Mouse (Mus musculus) adrenal gland, adult 18-20 months (tissue): ENCODE data around the gene S100a8. TPM values are rescaled to one million over a fixed set of nuclear protein-coding genes. Genes with fewer than 3 reads are reported as not detected.

Experiments
- DNase-seq, 2 experiments: peaks; one replicate each; pipeline ENCODE4 v3.0.0; 2021 to 2022; ENCODE audit warnings: low spot score in 2 of 2
- total RNA-seq, 2 experiments: library from RNA; stranded (reverse); gene quantifications; 1 replicate in 1 of 2; 2 replicates in 1 of 2; pipeline ENCODE4 v1.2.3; 2021

The S100a8 gene
- total RNA-seq, 2 experiments from 2014 or later = not detected

DNA sequence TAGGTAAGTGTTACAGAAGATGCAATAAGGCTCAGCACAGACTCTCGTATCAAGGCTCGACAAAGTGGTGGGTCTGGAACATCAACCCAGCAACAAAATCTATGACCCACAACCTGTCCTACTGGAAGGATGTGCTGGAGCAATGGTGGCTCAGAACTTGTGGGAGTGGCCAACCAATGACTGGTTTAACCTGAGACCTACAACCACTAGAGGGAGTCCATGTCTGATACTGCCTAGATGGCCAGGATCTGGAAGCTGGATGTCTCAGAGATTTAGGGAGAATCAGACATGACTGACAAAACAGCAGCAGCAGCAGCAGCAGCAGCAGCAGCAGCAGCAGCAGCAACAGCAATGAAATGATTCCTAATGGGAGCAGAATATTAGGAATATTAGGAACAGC, 4.6 kb upstream of the S100a8 start:
- DNase-seq = no peak

DNA sequence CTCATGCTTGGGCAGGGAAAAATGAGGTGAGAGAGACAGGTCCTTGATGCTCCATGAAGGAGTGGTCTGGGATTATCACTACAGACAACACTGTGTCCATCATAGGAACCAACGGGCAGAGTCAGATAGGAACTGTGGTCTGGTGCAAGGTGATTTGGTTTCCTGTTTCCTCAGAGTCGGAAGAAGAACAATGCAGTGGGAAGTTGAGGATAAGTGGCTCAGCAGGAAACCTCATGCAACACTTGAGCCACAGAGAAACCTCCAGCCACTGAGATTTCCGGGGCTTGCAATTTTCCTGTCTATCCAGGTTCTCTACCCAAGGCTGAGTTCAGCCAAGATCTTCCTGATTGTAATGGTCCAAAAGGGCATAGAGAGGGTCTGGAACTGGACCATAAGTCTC, 9.9 kb downstream of the S100a8 start:
- no peak for DNase-seq

DNA sequence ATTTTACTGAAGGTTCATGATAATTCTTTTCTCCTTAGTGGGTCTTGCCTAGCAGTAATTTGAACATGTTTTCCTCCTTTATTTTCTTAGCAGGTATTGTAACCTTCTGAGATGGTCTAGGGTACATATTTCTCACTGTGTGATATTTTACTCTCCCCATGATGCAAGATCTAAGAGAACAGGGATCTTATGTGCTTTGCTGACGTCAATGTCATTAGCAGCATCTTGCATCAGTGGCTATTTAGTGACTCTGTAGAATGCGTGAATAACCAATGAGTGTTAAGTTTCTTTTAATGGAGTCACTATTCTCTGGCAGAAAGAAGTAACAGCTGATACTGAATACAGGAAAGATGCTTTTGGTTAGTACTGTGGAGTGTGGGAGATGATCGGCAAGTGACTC, 15.2 kb downstream of the S100a8 start:
- DNase-seq = no peak

DNA sequence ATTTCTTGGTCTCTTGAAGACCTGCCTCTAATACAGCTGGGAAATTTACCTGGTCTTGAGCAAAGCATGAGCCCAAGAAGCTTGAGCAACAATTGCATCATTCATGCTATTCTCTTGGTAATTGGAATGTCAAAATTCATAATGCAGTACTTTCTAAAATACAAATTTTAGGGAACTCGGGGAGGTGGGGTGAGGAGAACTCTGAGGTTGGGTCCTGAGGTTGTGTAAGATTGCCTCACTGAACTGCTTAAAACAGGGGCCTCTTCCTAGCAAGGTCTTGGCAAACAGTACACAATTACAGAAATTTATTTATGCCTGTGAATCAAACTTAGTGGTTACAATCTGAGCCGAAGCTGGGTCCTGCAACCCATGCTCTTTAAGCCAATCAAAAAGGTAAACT, 18.1 kb downstream of the S100a8 start:
- no peak for DNase-seq

DNA sequence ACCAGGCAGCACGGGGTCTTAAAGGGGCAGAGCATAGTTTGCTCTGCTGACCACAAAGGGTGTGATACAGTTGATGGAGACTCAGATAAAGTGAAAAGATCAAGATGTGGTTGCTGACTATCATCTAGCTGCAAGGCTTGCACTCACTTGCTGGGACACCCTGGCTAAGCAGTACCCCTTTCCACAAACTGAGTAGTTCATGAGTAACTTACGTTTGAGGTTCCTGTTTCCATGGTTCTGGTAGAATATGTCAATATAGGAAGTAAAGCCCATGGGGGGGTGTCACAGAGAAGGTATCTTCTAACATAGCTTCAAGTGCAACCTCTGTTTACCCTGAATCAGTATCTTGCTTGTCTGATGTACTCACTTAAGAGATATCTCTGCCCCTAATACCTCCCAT, 24.7 kb downstream of the S100a8 start:
- DNase-seq = no peak

DNA sequence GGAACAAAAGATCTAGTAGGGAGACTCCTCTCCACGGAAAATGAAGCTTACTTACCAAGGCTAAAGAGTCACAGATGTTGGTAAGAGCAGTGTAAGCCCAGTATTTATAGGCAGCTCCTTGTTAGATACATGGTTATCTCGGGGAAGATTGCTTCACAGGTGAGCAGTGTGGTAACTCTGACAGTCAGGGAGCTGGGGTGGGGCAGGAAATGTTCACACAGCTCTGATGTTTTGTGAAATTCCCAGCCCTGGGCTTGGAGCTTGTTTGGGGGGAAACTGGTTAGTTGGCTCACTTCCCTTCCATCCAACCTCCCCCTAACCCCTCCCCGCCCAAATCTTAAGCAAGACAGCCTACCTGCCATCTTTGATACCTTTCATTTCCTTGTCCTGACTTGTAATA, 26.8 kb downstream of the S100a8 start, which contains the start of gene S100a9:
Gene S100a9 (minus strand): TSS at position 109 of the 400 bp plus-strand sequence.
- no peak for DNase-seq

DNA sequence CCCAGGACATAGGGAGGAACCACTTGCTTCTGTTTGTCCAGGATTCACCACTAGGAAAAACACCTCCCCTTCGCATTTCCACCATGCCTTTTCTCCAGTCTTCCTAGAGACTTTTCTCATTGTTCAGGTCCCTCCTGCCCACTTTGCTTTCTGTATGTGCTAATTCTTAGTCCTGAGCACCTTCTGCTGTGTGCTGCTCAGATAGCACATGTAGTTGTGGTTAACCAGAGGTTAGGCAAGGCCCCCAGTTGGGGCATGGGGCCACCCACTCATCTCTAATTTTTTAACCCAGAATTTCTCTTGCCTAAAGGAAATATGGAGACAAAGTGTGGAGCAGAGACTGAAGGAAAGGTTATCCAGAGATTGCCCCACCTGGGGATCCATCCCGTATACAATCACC, 33.5 kb downstream of the S100a8 start:
- no peak for DNase-seq

DNA sequence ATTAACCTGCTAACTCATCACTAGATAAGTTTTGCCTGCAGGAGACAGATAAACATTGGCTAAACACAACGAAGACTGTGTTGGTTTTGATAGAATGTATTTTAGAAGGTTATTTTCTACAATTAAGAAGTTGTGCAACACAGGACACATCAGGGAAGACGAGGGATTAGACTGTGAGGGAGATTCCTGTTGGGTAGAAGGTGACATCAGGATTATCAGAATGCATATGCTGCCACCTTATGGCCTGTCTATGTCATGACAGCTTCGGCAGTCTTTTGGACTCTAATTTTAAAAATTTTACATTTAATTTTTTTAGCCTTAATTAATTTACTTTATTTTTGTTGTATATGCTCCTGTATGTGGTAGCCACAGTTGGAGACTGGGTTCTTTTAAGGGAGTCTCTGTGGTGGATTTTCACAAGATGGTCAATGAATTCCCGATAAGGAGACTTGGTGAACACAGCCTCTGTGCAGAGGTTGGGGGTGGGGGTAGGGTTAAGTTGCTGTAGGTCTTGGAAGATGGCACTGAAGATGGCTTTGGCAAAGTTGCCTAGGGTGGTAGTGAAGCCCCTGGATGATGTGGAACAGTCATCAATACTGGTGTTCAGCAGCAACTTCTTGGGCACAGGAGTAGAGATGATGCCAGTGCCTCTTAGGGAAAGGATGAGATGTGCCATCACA, 39.9 kb downstream of the S100a8 start:
- no peak for DNase-seq

DNA sequence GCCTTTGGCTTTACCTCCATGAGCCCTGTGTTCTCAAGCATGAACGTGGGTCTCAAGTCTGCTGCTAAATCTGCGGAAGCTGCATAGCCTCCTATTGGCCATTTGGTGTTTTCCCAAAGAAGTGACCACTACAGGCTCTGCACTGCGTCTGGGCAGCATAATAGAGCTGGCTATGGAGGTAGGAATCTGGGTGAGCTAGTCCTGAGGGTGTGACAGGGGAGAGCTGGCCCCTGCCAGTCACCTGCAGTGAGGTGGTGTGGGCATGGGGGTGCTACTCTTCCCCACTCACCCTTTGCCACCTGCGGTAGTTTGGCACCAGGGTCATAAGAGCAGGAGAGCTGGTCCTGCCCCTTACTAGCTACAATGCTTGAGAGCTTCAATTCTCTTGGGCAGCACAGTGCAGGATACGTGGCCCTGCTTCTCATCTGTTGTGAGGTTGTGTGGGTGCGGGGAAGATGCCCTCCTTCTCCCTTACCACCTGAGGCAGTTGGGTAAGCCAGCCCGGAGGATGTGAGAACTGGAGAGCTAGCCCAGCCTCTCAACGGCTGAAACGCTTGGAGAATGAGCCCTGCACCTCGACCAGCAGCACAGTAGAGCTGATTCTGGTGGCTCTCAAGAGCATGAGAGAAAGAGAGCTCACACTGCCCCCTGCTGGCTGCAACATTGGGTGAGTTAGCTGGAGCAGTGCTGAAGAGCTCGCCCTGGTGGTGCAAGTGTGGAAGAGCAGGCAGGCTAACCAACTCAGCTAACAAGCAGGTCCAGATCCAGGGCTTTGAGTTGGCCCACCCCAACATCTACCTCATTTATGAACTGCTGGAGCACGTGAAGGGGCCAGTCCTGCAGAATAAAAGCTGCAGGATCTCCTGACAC, 41.0 kb downstream of the S100a8 start:
- peak; percentile 66 to 77 for DNase-seq

Other genes starting within 250 kb of the S100a8 start
- 10 to 100 TPM; 71.1 to 98.9 TPM for gene Ints3, start 235.4 kb upstream of the S100a8 start, total RNA-seq
- gene Npr1, start 203.1 kb upstream of the S100a8 start, total RNA-seq = 100 to 1,000 TPM; 241 to 269 TPM
- 10 to 100 TPM; 49.3 to 53.1 TPM for gene Ilf2, start 192.9 kb upstream of the S100a8 start, total RNA-seq
- 10 to 100 TPM; 57.3 to 59.8 TPM for gene Snapin, start 177.9 kb upstream of the S100a8 start, total RNA-seq
- gene Chtop, start 159.5 kb upstream of the S100a8 start, total RNA-seq = 100 to 1,000 TPM; 112 to 115 TPM
- 100 to 1,000 TPM; 141 to 298 TPM for gene S100a1, start 154.6 kb upstream of the S100a8 start, total RNA-seq
- 10 to 100 TPM; 33.3 to 49.1 TPM for gene S100a13, start 154.5 kb upstream of the S100a8 start, total RNA-seq
- under 1 TPM in 1 of 2 experiments, not detected in 1; 0.58 TPM for gene S100a14, start 142.1 kb upstream of the S100a8 start, total RNA-seq
- 10 to 100 TPM; 52.3 to 61.9 TPM for gene S100a16, start 131.7 kb upstream of the S100a8 start, total RNA-seq
- gene S100a3, start 108.4 kb upstream of the S100a8 start, total RNA-seq = not detected
- gene S100a2, start 78.7 kb upstream of the S100a8 start, total RNA-seq = not detected
- gene Gm42674, start 67.1 kb upstream of the S100a8 start, total RNA-seq = not detected
- gene S100a4, start 65.2 kb upstream of the S100a8 start, total RNA-seq = 10 to 100 TPM in 1 of 2 experiments, 1 to 10 TPM in 1; 5.1 to 14.9 TPM
- gene S100a5, start 60.5 kb upstream of the S100a8 start, total RNA-seq = not detected
- gene S100a6, start 56.1 kb upstream of the S100a8 start, total RNA-seq = 100 to 1,000 TPM in 1 of 2 experiments, 10 to 100 TPM in 1; 40.3 to 108 TPM
- under 1 TPM; 0.23 to 0.54 TPM for gene S100a7a, start 15.0 kb upstream of the S100a8 start, total RNA-seq
- gene S100a9, start 26.7 kb downstream of the S100a8 start, total RNA-seq = not detected
- not detected for gene Pglyrp4, start 57.9 kb downstream of the S100a8 start, total RNA-seq
- gene Gm5849, start 108.9 kb downstream of the S100a8 start, total RNA-seq = not detected